Mouse (Mus musculus) G1E (cell line): ENCODE results near the gene Bhlhe23. TPM values are rescaled to one million over a fixed set of nuclear protein-coding genes. Genes with fewer than 3 reads are reported as not detected.

Experiments used
- ATAC-seq: 2 replicates; pipeline ENCODE4 v1.8.0; 2016; ENCODE audit warnings: mild to moderate bottlenecking; ENCODE audit not compliant: insufficient number of reproducible peaks, poor library complexity, low FRiP score, severe bottlenecking; ENCODE audit errors: extremely low read depth
- DNase-seq: peaks from one replicate; pipeline ENCODE4 v3.0.0; 2012; ENCODE audit warnings: low spot score
- H3K27me3 ChIP-seq: 2 replicates; pipeline ENCODE4 v1.6.1; 2012; ENCODE audit warnings: mild to moderate bottlenecking, low read length, inconsistent platforms; ENCODE audit not compliant: insufficient read depth
- H3K36me3 ChIP-seq: replicated peaks from 2 replicates; pipeline ENCODE3; 2012; ENCODE audit warnings: mild to moderate bottlenecking, inconsistent platforms
- H3K4me1 ChIP-seq: 2 replicates; pipeline ENCODE4 v1.6.1; 2012; ENCODE audit warnings: low read depth, low read length, inconsistent platforms, mixed read lengths; ENCODE audit not compliant: insufficient read depth
- H3K4me3 ChIP-seq: 2 replicates; pipeline ENCODE4 v1.5.1; 2012; ENCODE audit warnings: low read depth, mild to moderate bottlenecking, inconsistent platforms, low read length, moderate library complexity, mixed read lengths
- H3K9me3 ChIP-seq: replicated peaks from 2 replicates; pipeline ENCODE4 v1.6.1; 2012; ENCODE audit warnings: inconsistent platforms
- CTCF ChIP-seq: IDR thresholded peaks from 2 replicates; pipeline ENCODE4 v1.5.1; 2012; ENCODE audit warnings: low read depth, low read length, inconsistent platforms, mixed read lengths
- GATA1 ChIP-seq: IDR thresholded peaks from 2 replicates; pipeline ENCODE4 v1.6.1; 2012; ENCODE audit warnings: borderline replicate concordance, low read length, inconsistent platforms, mixed read lengths
- GATA2 ChIP-seq: IDR thresholded peaks from 2 replicates; pipeline ENCODE4 v1.6.1; 2012; ENCODE audit warnings: low read depth, low read length, inconsistent platforms, borderline replicate concordance
- POLR2AphosphoS5 ChIP-seq: IDR thresholded peaks from 2 replicates; pipeline ENCODE4 v1.6.1; 2012; ENCODE audit warnings: low read depth, low read length, inconsistent platforms; ENCODE audit not compliant: insufficient replicate concordance
- TAL1 ChIP-seq: conservative IDR thresholded peaks from 2 replicates; pipeline ENCODE4 v1.6.1; 2012; ENCODE audit warnings: low read depth, low read length, inconsistent platforms, mixed read lengths
- polyA plus RNA-seq: library from polyadenylated mRNA; stranded (reverse); fragments of >175 nt; gene quantifications from 2 replicates; pipeline ENCODE4 v1.2.3, GENCODE M21; 2012
- total RNA-seq, 2 experiments: library from RNA; stranded (forward) in 1 of 2; stranded (reverse) in 1 of 2; fragments of 200-1000 nt in 1 of 2; fragments of >200 nt in 1 of 2; fragmentation: Nextera tagmentation in 1 of 2; gene quantifications; 2 replicates each; pipeline ENCODE4 v1.2.3; 2014 to 2017

Gene Bhlhe23
- total and polyA plus RNA-seq, 3 experiments: 0.11 TPM; not detected in 2

DNA sequence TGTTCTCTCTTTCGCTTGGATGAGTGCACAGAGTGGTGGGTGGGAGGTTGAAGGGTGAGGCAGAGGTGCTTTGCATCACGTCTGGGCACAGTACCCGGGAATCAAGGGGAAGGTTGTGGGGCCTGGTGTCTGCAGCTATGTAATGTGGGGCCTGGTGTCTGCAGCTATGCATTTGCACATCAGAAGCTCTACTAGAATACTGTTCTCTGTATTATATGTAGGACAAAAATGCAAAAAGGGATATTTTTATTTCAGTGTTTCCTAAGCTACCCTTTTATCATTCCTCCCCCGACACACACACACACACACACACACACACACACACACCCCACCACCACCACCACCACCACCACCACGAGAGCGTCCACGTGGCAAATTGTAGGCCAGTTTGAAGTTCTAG, 41.5 kb downstream of the Bhlhe23 start:
- H3K27me3 ChIP-seq: peaks cover 74% of the 10 kb centered on the region
- no peak for TF ChIP-seq CTCF
- TF ChIP-seq GATA2: no peak
- TF ChIP-seq POLR2AphosphoS5: no peak
- no peak for TF ChIP-seq TAL1
- no peak for TF ChIP-seq GATA1
- DNase-seq (no peak), ATAC-seq (no peak)
- no peaks in the 10 kb centered on the region for H3K9me3 ChIP-seq
- no peaks in the 10 kb centered on the region for H3K36me3 ChIP-seq
- H3K4me3 ChIP-seq: no peak overlapping the region
- peaks cover 8% of the 10 kb centered on the region for H3K4me1 ChIP-seq

DNA sequence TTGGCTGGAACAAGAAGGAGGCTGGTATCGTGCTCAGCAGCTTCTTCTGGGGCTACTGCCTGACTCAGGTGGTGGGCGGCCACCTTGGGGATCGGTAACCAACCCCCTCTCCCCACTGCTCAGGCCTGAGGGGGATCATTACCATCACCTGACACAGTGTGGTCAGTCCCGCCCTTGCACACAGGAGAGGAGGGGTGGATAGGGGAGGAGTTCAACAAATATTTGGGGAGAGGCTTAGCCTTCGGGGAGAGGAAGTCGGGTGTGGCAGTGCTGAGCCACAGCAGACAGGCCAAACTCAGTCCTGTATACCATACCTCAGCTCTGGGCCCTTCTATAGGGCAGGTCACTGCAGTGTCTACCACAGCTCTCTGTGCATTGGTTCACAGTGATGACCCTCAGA, 44.7 kb downstream of the Bhlhe23 start:
- no peak overlapping the region for H3K4me3 ChIP-seq
- ATAC-seq: no peak; the same call in 1 of the 2 replicates
- no peak for TF ChIP-seq TAL1
- no peak for TF ChIP-seq GATA1
- no peak for TF ChIP-seq GATA2
- TF ChIP-seq CTCF: no peak
- no peak for TF ChIP-seq POLR2AphosphoS5
- H3K36me3 ChIP-seq: no peaks in the 10 kb centered on the region
- no peak for DNase-seq
- peaks cover 71% of the 10 kb centered on the region for H3K27me3 ChIP-seq
- H3K4me1 ChIP-seq: peaks cover 21% of the 10 kb centered on the region
- H3K9me3 ChIP-seq: no peaks in the 10 kb centered on the region

GRCm38 (mm10) chr2:180731036-180731435, 45.7 kb downstream of the Bhlhe23 start:
- TF ChIP-seq POLR2AphosphoS5 (no peak), GATA2 (no peak), CTCF (no peak), GATA1 (no peak), TAL1 (no peak)
- ATAC-seq: no peak
- Histone ChIP-seq H3K9me3 (no peaks in the 10 kb centered on the region), H3K36me3 (no peaks in the 10 kb centered on the region), H3K4me3 (no peak overlapping the region), H3K4me1 (peaks cover 26% of the 10 kb centered on the region), H3K27me3 (peaks cover 66% of the 10 kb centered on the region)
- no peak for DNase-seq

GRCm38 (mm10) chr2:180727613-180728021, 49.1 kb downstream of the Bhlhe23 start:
- Histone ChIP-seq H3K27me3 (peaks cover 41% of the 10 kb centered on the region), H3K9me3 (no peaks in the 10 kb centered on the region), H3K36me3 (peaks cover 31% of the 10 kb centered on the region), H3K4me1 (peaks cover 55% of the 10 kb centered on the region), H3K4me3 (no peak overlapping the region)
- TF ChIP-seq CTCF (no peak), GATA1 (no peak), POLR2AphosphoS5 (no peak), TAL1 (no peak), GATA2 (no peak)
- ATAC-seq (no peak), DNase-seq (no peak)

DNA sequence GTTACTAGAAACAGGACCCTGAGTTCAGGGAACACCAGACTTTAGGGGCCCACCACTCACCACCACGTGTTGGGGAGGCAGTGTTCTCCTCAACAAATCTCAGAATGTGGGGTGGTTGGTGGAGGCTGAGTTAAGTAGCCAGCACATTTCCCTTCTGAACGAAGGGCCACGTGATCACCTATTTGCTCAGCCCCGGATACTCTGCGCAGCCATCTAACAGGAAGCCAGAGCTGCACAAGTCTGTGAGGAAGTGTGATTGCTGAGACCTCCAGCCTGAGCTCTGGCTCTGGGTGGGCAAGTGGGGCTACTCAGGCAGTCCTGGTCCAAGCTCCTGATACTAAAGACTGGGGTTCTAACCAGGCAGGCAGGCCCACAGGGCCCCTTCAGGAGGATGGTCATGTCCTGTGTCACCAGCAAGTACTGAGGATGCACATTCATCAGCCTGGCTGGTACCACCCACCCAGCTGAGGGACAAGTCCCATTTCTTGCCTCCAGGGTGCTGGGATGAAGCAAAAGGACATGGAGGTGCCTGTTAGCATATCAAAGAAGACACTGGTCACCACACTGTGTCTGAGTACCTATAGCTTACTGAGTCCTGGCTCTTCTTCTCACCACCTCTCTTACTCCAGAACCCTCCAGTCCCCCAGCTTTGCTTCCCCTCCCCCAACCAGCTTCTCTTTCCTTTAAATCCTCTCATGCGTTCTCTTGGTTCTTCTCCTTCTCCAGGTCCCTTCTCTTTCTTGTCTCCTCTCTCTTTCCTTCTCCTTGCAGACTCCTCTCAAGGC, 49.9 kb downstream of the Bhlhe23 start:
- ATAC-seq: no peak
- H3K9me3 ChIP-seq: no peaks in the 10 kb centered on the region
- peaks cover 34% of the 10 kb centered on the region for H3K27me3 ChIP-seq
- peaks cover 39% of the 10 kb centered on the region for H3K36me3 ChIP-seq
- DNase-seq: no peak
- H3K4me1 ChIP-seq: peaks cover 50% of the 10 kb centered on the region
- no peak for TF ChIP-seq TAL1
- no peak for TF ChIP-seq GATA1
- no peak for TF ChIP-seq GATA2
- TF ChIP-seq CTCF: no peak
- TF ChIP-seq POLR2AphosphoS5: no peak
- no peak overlapping the region for H3K4me3 ChIP-seq

GRCm38 (mm10) chr2:180725856-180726629, 50.7 kb downstream of the Bhlhe23 start:
- peaks cover 51% of the 10 kb centered on the region for H3K4me1 ChIP-seq
- H3K27me3 ChIP-seq: peaks cover 25% of the 10 kb centered on the region
- ATAC-seq (no peak), DNase-seq (no peak)
- peaks cover 47% of the 10 kb centered on the region for H3K36me3 ChIP-seq
- H3K4me3 ChIP-seq: no peak overlapping the region
- no peak for TF ChIP-seq POLR2AphosphoS5
- TF ChIP-seq TAL1: no peak
- TF ChIP-seq GATA2: no peak
- TF ChIP-seq GATA1: no peak
- TF ChIP-seq CTCF: no peak
- H3K9me3 ChIP-seq: no peaks in the 10 kb centered on the region
